Mouse (Mus musculus) heart, embryonic 14.5 days (tissue): ENCODE results near the gene Hmgcr. TPM values are rescaled to one million over a fixed set of nuclear protein-coding genes. Genes with fewer than 3 reads are reported as not detected.
A peak's percentile ranks its signal among the peaks of the same experiment; 100 is the strongest.

ENCODE experiments used
- ATAC-seq: fragments of 200-750 bp; cut with Nextera tagmentation; 2 replicates; pipeline ENCODE4 v1.8.0; 2017; ENCODE audit warnings: low read depth, moderate TSS enrichment; ENCODE audit not compliant: insufficient number of reproducible peaks, insufficient read depth, low FRiP score
- H3K27ac ChIP-seq, 2 experiments: fragments of 200-500 bp in 1 of 2; fragments of 300-500 bp in 1 of 2; sonication (generic) in 1 of 2; replicated peaks in 1 of 2; 2 replicates each; pipeline ENCODE4 v1.5.1; 2012 to 2014; ENCODE audit warnings: low read depth in 2 of 2, low read length in 2 of 2, control low read depth in 1 of 2, mild to moderate bottlenecking in 1 of 2, mixed read lengths in 1 of 2; ENCODE audit not compliant: control insufficient read depth in 1 of 2, insufficient read depth in 1 of 2
- H3K27me3 ChIP-seq: fragments of 300-500 bp; sonication (generic); 2 replicates; pipeline ENCODE4 v1.6.1; 2014; ENCODE audit warnings: mild to moderate bottlenecking, low read length, control low read depth; ENCODE audit not compliant: control insufficient read depth, insufficient read depth
- H3K36me3 ChIP-seq: fragments of 300-500 bp; sonication (generic); 2 replicates; pipeline ENCODE4 v1.6.1; 2014; ENCODE audit warnings: mild to moderate bottlenecking, control low read depth, low read length, mixed read lengths; ENCODE audit not compliant: control insufficient read depth, insufficient read depth
- H3K4me1 ChIP-seq, 2 experiments: fragments of 200-500 bp in 1 of 2; fragments of 300-500 bp in 1 of 2; sonication (generic) in 1 of 2; 2 replicates each; pipeline ENCODE4 v1.6.1; 2012 to 2014; ENCODE audit warnings: low read length in 2 of 2, control low read depth in 1 of 2, mixed read lengths in 1 of 2; ENCODE audit not compliant: control insufficient read depth in 2 of 2, insufficient read depth in 2 of 2
- H3K4me2 ChIP-seq: fragments of 300-500 bp; sonication (generic); 2 replicates; pipeline ENCODE4 v1.6.1; 2014; ENCODE audit warnings: mild to moderate bottlenecking, low read length
- H3K4me3 ChIP-seq, 2 experiments: fragments of 200-500 bp in 1 of 2; fragments of 300-500 bp in 1 of 2; sonication (generic) in 1 of 2; 2 replicates each; pipeline ENCODE4 v1.5.1; 2012 to 2014; ENCODE audit warnings: low read length in 2 of 2, mild to moderate bottlenecking in 2 of 2, control low read depth in 1 of 2, low read depth in 1 of 2, moderate library complexity in 1 of 2; ENCODE audit not compliant: control insufficient read depth in 1 of 2, insufficient read depth in 1 of 2
- H3K9ac ChIP-seq: fragments of 300-500 bp; sonication (generic); 2 replicates; pipeline ENCODE4 v1.6.1; 2014; ENCODE audit warnings: mild to moderate bottlenecking, low read length
- H3K9me3 ChIP-seq: fragments of 300-500 bp; sonication (generic); 2 replicates; pipeline ENCODE4 v1.6.1; 2016; ENCODE audit warnings: low read length, control low read depth; ENCODE audit not compliant: control insufficient read depth
- WGBS: fragments of 180-500 bp; shearing (Covaris S2); extraction: QIAGEN DNeasy Blood & Tissue Kit; methylation state at CpG from one replicate; pipeline ENCODE4 v1.1.7; 2014; 5-methylcytosine and 5-hydroxymethylcytosine counted together
- polyA plus RNA-seq: library from polyadenylated mRNA; unstranded; fragments of >200 nt; fragmentation: Nextera tagmentation; extraction: Ambion mirVana; gene quantifications from 2 replicates; pipeline ENCODE4 v1.2.1, GENCODE M21; 2014

The Hmgcr gene
- 32.2 and 38.2 TPM in 2 replicates for polyA plus RNA-seq

GRCm38 (mm10) chr13:96670406-96671077 lies at the start of gene Hmgcr:
Gene Hmgcr, minus strand, starts transcription at chr13:96670936.
- peak within 1 kb of the TSS; percentile 82 to 90 for H3K27ac ChIP-seq
- no peaks in the 10 kb centered on the region for H3K9me3 ChIP-seq
- peak within 1 kb of the TSS; percentile 73 to 97 for H3K4me3 ChIP-seq
- H3K36me3 ChIP-seq, result peaks cover 11% of the 10 kb centered on the region
- peaks cover 3 to 22% of the 10 kb centered on the region in 2 experiments for H3K4me1 ChIP-seq
- ATAC-seq, result peak; percentile 100
- under 1% methylated on average over 70 of the region's 70 CpGs for WGBS
- no peaks in the 10 kb centered on the region for H3K27me3 ChIP-seq
- H3K4me2 ChIP-seq, result peak within 1 kb of the TSS; percentile 81
- H3K9ac ChIP-seq, result peak within 1 kb of the TSS; percentile 97

- Histone ChIP-seq H3K27me3 (no peaks in the 10 kb centered on the region), H3K4me2 (no peak overlapping the region), H3K4me1 (no peaks in the 10 kb centered on the region), H3K27ac (no peak overlapping the region), H3K9ac (no peak overlapping the region), H3K36me3 (no peaks in the 10 kb centered on the region), H3K9me3 (no peaks in the 10 kb centered on the region), H3K4me3 (no peak overlapping the region)
- 42% methylated on average over 2 of the region's 2 CpGs for WGBS
- ATAC-seq, result no peak
These were observed 49.3 kb upstream of the Hmgcr start for GRCm38 (mm10) chr13:96720003-96720402.

- H3K27ac ChIP-seq, result no peak overlapping the region
- WGBS, result 61% methylated on average over 1 of the region's 1 CpGs
- H3K27me3 ChIP-seq, result no peaks in the 10 kb centered on the region
- no peak overlapping the region for H3K4me2 ChIP-seq
- no peaks in the 10 kb centered on the region for H3K36me3 ChIP-seq
- no peaks in the 10 kb centered on the region for H3K4me1 ChIP-seq
- H3K4me3 ChIP-seq, result no peak overlapping the region
- ATAC-seq, result no peak
- H3K9ac ChIP-seq, result no peak overlapping the region
- no peaks in the 10 kb centered on the region for H3K9me3 ChIP-seq
These were observed 47.1 kb upstream of the Hmgcr start for GRCm38 (mm10) chr13:96717821-96718220.

- Histone ChIP-seq H3K4me3 (no peak overlapping the region), H3K36me3 (no peaks in the 10 kb centered on the region), H3K4me2 (no peak overlapping the region), H3K4me1 (no peaks in the 10 kb centered on the region), H3K9ac (no peak overlapping the region), H3K27me3 (no peaks in the 10 kb centered on the region), H3K27ac (no peak overlapping the region), H3K9me3 (no peaks in the 10 kb centered on the region)
- WGBS, result 80% methylated on average over 2 of the region's 2 CpGs
- ATAC-seq, result no peak
These were observed 45.6 kb upstream of the Hmgcr start for GRCm38 (mm10) chr13:96716311-96716710.

- Histone ChIP-seq H3K27ac (no peak overlapping the region), H3K4me2 (no peak overlapping the region), H3K4me1 (no peaks in the 10 kb centered on the region), H3K4me3 (no peak overlapping the region), H3K9me3 (no peaks in the 10 kb centered on the region), H3K27me3 (no peaks in the 10 kb centered on the region), H3K36me3 (no peaks in the 10 kb centered on the region), H3K9ac (no peak overlapping the region)
- no peak for ATAC-seq
- 67% methylated on average over 8 of the region's 8 CpGs for WGBS
These were observed 38.8 kb upstream of the Hmgcr start for GRCm38 (mm10) chr13:96709269-96710233.

GRCm38 (mm10) chr13:96702567-96703278 lies 32.0 kb upstream of the Hmgcr start:
- Histone ChIP-seq H3K4me1 (no peaks in the 10 kb centered on the region; a peak in 1 of 4 replicates), H3K36me3 (no peaks in the 10 kb centered on the region), H3K27me3 (no peaks in the 10 kb centered on the region), H3K27ac (no peak overlapping the region), H3K9ac (no peak overlapping the region), H3K4me3 (no peak overlapping the region), H3K4me2 (no peak overlapping the region), H3K9me3 (no peaks in the 10 kb centered on the region)
- 70% methylated on average over 9 of the region's 9 CpGs for WGBS
- no peak for ATAC-seq

GRCm38 (mm10) chr13:96697805-96698586 lies 27.3 kb upstream of the Hmgcr start:
- H3K4me3 ChIP-seq, result no peak overlapping the region
- WGBS, result 41% methylated on average over 8 of the region's 8 CpGs
- H3K9me3 ChIP-seq, result no peaks in the 10 kb centered on the region
- no peaks in the 10 kb centered on the region; a peak in 1 of 4 replicates for H3K4me1 ChIP-seq
- H3K36me3 ChIP-seq, result no peaks in the 10 kb centered on the region
- H3K27ac ChIP-seq, result peak overlapping the region in 1 of 2 experiments; percentile 66; a peak in 3 of 4 replicates
- no peaks in the 10 kb centered on the region for H3K27me3 ChIP-seq
- H3K4me2 ChIP-seq, result no peak overlapping the region
- ATAC-seq, result peak; percentile 81
- H3K9ac ChIP-seq, result no peak overlapping the region
